Mouse (Mus musculus): Measurements from ENCODE around the gene March1. TPM values are rescaled to one million over a fixed set of nuclear protein-coding genes. Genes with fewer than 3 reads are reported as not detected.

The March1 gene
- polyA plus RNA-seq, 1 experiment from 2014 or later: 0.23 TPM

DNA sequence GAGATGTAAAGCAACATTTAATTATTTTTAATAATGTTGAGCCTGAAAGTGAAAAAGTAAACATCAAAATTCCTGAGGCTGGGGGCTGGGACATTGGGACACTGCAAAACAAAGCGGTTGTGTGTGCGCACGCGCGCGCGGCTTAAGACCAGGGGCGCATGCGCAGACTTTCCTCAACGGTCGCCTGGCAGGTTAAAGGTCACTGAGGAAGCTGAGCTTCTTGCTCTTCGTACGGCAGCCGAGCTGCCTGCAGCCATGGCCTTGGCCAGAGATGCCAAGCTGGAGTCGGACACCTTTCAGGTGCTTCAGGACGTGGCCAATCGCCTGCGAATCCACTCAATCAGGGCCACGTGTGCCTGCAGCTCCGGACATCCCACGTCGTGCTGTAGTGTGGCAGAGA lies 893.8 kb downstream of the March1 start, which contains the start of gene Tktl2:
Tktl2 (plus strand) TSS at position 220 of the 400 bp plus-strand sequence.
- Histone ChIP-seq H3K9me3 (replicated peaks) (no peaks in the 10 kb centered on the region), H3K4me1 (no peaks in the 10 kb centered on the region), H3K36me3 (no peaks in the 10 kb centered on the region), H3K4me2 (no peak within 1 kb of the TSS), H3K27me3 (replicated peaks) (no peaks in the 10 kb centered on the region), H3K4me3 (no peak within 1 kb of the TSS), H3K9ac (no peak within 1 kb of the TSS), H3K27ac (no peak within 1 kb of the TSS)
- no peak for ATAC-seq
- 87% methylated on average over 22 of the region's 22 CpGs for WGBS (ENCODE audit: insufficient replicate concordance)

DNA sequence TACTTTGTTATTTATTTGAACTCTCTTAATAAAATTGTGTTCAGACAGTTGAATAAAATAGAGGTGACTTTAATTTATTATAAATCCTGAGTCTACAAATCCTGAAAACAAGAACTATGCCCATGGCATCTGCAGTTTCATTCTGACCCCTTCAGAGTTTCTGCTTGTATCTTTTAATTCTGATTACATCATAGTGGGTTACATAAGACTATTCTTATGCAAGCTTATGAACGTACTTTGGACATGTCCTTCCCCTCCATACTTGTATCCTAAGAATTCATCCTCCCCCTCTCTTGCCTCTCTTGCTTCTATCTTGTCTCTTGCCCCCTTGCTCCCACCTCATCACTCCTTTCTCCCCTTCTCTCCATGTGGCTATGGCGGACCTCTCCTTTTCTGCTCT lies 901.4 kb downstream of the March1 start:
- ATAC-seq: no peak
- H3K36me3 ChIP-seq: no peaks in the 10 kb centered on the region

GRCm38 (mm10) chr8:66520576-66520975 lies 902.9 kb downstream of the March1 start:
- no peak for ATAC-seq

More for the DNA sequence above, 901.4 kb downstream of the March1 start:
- H3K4me3 ChIP-seq: no peak overlapping the region
- H3K27me3 ChIP-seq (replicated peaks): no peaks in the 10 kb centered on the region
- WGBS (ENCODE audit: insufficient replicate concordance): 55% methylated on average over 2 of the region's 2 CpGs
- H3K9me3 ChIP-seq (replicated peaks): no peaks in the 10 kb centered on the region
- no peaks in the 10 kb centered on the region for H3K4me1 ChIP-seq
- no peak overlapping the region for H3K9ac ChIP-seq
- H3K4me2 ChIP-seq: no peak overlapping the region
- no peak overlapping the region for H3K27ac ChIP-seq

More at GRCm38 (mm10) chr8:66520576-66520975, 902.9 kb downstream of the March1 start:
- Histone ChIP-seq H3K4me3 (no peak overlapping the region), H3K9me3 (replicated peaks) (no peaks in the 10 kb centered on the region), H3K27me3 (replicated peaks) (no peaks in the 10 kb centered on the region), H3K27ac (no peak overlapping the region), H3K36me3 (no peaks in the 10 kb centered on the region), H3K4me1 (no peaks in the 10 kb centered on the region), H3K9ac (no peak overlapping the region), H3K4me2 (no peak overlapping the region)

Measured in liver, embryonic 12.5 days (tissue).